Mouse (Mus musculus) myocyte (in vitro differentiated cells): ENCODE measurements around the gene Hnf4a. TPM values are rescaled to one million over a fixed set of nuclear protein-coding genes. Genes with fewer than 3 reads are reported as not detected.

Source experiments
- H3K27me3 ChIP-seq: one replicate; pipeline ENCODE4 v1.6.1; 2011; ENCODE audit not compliant: control insufficient read depth, insufficient read depth, insufficient read length
- H3K36me3 ChIP-seq: one replicate; pipeline ENCODE4 v1.6.1; 2011; ENCODE audit not compliant: control insufficient read depth, insufficient read depth
- H3K4me2 ChIP-seq: one replicate; pipeline ENCODE4 v1.6.1; 2011; ENCODE audit warnings: low read depth, control low read depth
- H3K4me3 ChIP-seq: one replicate; pipeline ENCODE4 v1.5.1; 2011; ENCODE audit warnings: mild to moderate bottlenecking, control low read depth, moderate library complexity
- H3K79me2 ChIP-seq: one replicate; pipeline ENCODE4 v1.6.1; 2011; ENCODE audit not compliant: control insufficient read depth, insufficient read depth
- H3ac ChIP-seq: one replicate; pipeline ENCODE4 v1.6.1; 2011; ENCODE audit not compliant: control insufficient read depth, insufficient read length
- CEBPB ChIP-seq: IDR thresholded peaks from 2 replicates; pipeline ENCODE4 v1.6.1; 2011; ENCODE audit warnings: mild to moderate bottlenecking, moderate library complexity; ENCODE audit not compliant: poor library complexity, insufficient read depth, severe bottlenecking
- E2F4 ChIP-seq: IDR thresholded peaks from one replicate; pipeline ENCODE4 v1.6.1; 2011; ENCODE audit warnings: mild to moderate bottlenecking, control low read depth, moderate library complexity; ENCODE audit not compliant: insufficient read depth
- MAX ChIP-seq: IDR thresholded peaks from one replicate; pipeline ENCODE4 v1.6.1; 2011; ENCODE audit warnings: low read depth, mild to moderate bottlenecking, control low read depth
- MYOD1 ChIP-seq, 3 experiments: IDR thresholded peaks; one replicate each; pipeline ENCODE4 v1.6.1; 2011; ENCODE audit warnings: control low read depth in 2 of 3, low read depth in 2 of 3, mild to moderate bottlenecking in 2 of 3, moderate library complexity in 1 of 3; ENCODE audit not compliant: insufficient read length in 2 of 3, control insufficient read depth in 1 of 3
- MYOG ChIP-seq, 3 experiments: IDR thresholded peaks; one replicate each; pipeline ENCODE4 v1.6.1; 2011; ENCODE audit warnings: control low read depth in 2 of 3, low read depth in 2 of 3, mild to moderate bottlenecking in 2 of 3; ENCODE audit not compliant: insufficient read length in 2 of 3, control insufficient read depth in 1 of 3, insufficient read depth in 1 of 3
- POLR2A ChIP-seq: IDR thresholded peaks from one replicate; pipeline ENCODE4 v1.6.1; 2011; ENCODE audit warnings: low read depth, mild to moderate bottlenecking, control low read depth, moderate library complexity; ENCODE audit not compliant: insufficient read length
- REST ChIP-seq: IDR thresholded peaks from one replicate; pipeline ENCODE4 v1.6.1; 2011; ENCODE audit warnings: mild to moderate bottlenecking, control low read depth, moderate library complexity; ENCODE audit not compliant: insufficient read depth, insufficient read length
- SRF ChIP-seq: IDR thresholded peaks from one replicate; pipeline ENCODE4 v1.6.1; 2011; ENCODE audit warnings: low read depth; ENCODE audit not compliant: control insufficient read depth, insufficient read length
- TCF12 ChIP-seq: IDR thresholded peaks from one replicate; pipeline ENCODE4 v1.6.1; 2011; ENCODE audit warnings: mild to moderate bottlenecking, control low read depth; ENCODE audit not compliant: poor library complexity, insufficient read depth, severe bottlenecking
- TCF3 ChIP-seq: IDR thresholded peaks from one replicate; pipeline ENCODE4 v1.6.1; 2011; ENCODE audit warnings: low read depth, control low read depth; ENCODE audit not compliant: insufficient read length
- USF1 ChIP-seq: IDR thresholded peaks from one replicate; pipeline ENCODE4 v1.6.1; 2011; ENCODE audit warnings: low read depth, mild to moderate bottlenecking, control low read depth, moderate library complexity
- polyA plus RNA-seq: library from polyadenylated mRNA; unstranded; fragments of >200 nt; fragmentation: generic; extraction: Trizol; gene quantifications from one replicate; pipeline ENCODE4 v1.2.1, GENCODE M21; 2012; ENCODE audit warnings: missing spikeins

Hnf4a gene
- polyA plus RNA-seq, 1 experiment = not detected

GRCm38 (mm10) chr2:163560247-163560646 is 53.6 kb downstream of the Hnf4a start:
- Histone ChIP-seq H3K4me3 (no peak overlapping the region), H3K36me3 (no peaks in the 10 kb centered on the region), H3K4me2 (no peak overlapping the region), H3ac (no peak overlapping the region), H3K27me3 (peaks cover 61% of the 10 kb centered on the region), H3K79me2 (no peaks in the 10 kb centered on the region)
- TF ChIP-seq E2F4 (no peak), MYOG (IDR thresholded peaks at IDR 0.05; ENCODE audit: control insufficient read depth in 1 of 3, insufficient read depth in 1 of 3, insufficient read length in 2 of 3, low read depth in 2 of 3) (no peak), TCF3 (no peak), CEBPB (no peak), TCF12 (no peak), REST (no peak), SRF (no peak), MYOD1 (IDR thresholded peaks at IDR 0.05; ENCODE audit: control insufficient read depth in 1 of 3, insufficient read length in 2 of 3, low read depth in 2 of 3) (no peak), POLR2A (no peak), USF1 (no peak)

GRCm38 (mm10) chr2:163561258-163561948 is 54.8 kb downstream of the Hnf4a start:
- Histone ChIP-seq H3K27me3 (peaks cover 65% of the 10 kb centered on the region), H3K36me3 (no peaks in the 10 kb centered on the region), H3K4me2 (no peak overlapping the region), H3K4me3 (no peak overlapping the region), H3ac (no peak overlapping the region), H3K79me2 (no peaks in the 10 kb centered on the region)
- TF ChIP-seq SRF (no peak), MYOD1 (IDR thresholded peaks at IDR 0.05; ENCODE audit: control insufficient read depth in 1 of 3, insufficient read length in 2 of 3, low read depth in 2 of 3) (no peak), REST (no peak)

- Histone ChIP-seq H3K27me3 (peaks cover 58% of the 10 kb centered on the region), H3K4me2 (no peak overlapping the region), H3K79me2 (no peaks in the 10 kb centered on the region), H3K36me3 (no peaks in the 10 kb centered on the region), H3K4me3 (no peak overlapping the region), H3ac (no peak overlapping the region)
- TF ChIP-seq E2F4 (no peak), POLR2A (no peak), TCF3 (no peak), CEBPB (no peak), REST (peak; percentile 90)
Measured at GRCm38 (mm10) chr2:163564646-163565045, 58.0 kb downstream of the Hnf4a start.

DNA sequence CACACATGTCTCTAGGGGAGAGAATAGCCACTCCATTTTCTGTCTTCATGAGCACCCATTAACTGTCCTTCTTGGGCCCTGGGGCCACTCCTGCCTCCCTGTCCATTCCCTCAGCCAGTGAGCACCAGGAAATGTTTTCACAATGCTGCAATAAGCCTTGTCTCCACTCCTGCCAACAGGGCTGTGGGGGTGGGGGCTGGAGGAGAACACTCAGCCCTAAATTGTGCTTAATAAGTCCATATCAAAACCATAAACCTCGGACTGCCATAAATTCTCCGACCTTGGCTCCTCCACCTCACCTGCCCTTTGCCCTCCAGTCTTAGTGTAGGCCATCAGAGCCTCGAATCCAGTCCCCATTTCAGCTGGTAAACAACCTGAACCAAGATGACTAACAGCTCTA is 67.7 kb downstream of the Hnf4a start:
- no peak overlapping the region for H3ac ChIP-seq

GRCm38 (mm10) chr2:163575248-163575647 is 68.6 kb downstream of the Hnf4a start:
- peaks cover 46% of the 10 kb centered on the region for H3K27me3 ChIP-seq
- TF ChIP-seq TCF12 = no peak
- TF ChIP-seq POLR2A = no peak
- TF ChIP-seq E2F4 = no peak
- TF ChIP-seq MAX = no peak
- no peak for TF ChIP-seq TCF3
- no peak for TF ChIP-seq SRF
- no peak overlapping the region for H3ac ChIP-seq
- H3K4me3 ChIP-seq = no peak overlapping the region
- H3K4me2 ChIP-seq = no peak overlapping the region
- H3K79me2 ChIP-seq = no peaks in the 10 kb centered on the region
- no peaks in the 10 kb centered on the region for H3K36me3 ChIP-seq

More for the DNA sequence above, 67.7 kb downstream of the Hnf4a start:
- Histone ChIP-seq H3K79me2 (no peaks in the 10 kb centered on the region), H3K36me3 (no peaks in the 10 kb centered on the region), H3K27me3 (peaks cover 54% of the 10 kb centered on the region), H3K4me2 (no peak overlapping the region), H3K4me3 (no peak overlapping the region)
- TF ChIP-seq MYOG (IDR thresholded peaks at IDR 0.05; ENCODE audit: control insufficient read depth in 1 of 3, insufficient read depth in 1 of 3, insufficient read length in 2 of 3, low read depth in 2 of 3) = no peak
- no peak for TF ChIP-seq USF1
- TF ChIP-seq TCF12 = no peak
- no peak for TF ChIP-seq MYOD1 (IDR thresholded peaks at IDR 0.05; ENCODE audit: control insufficient read depth in 1 of 3, insufficient read length in 2 of 3, low read depth in 2 of 3)
- no peak for TF ChIP-seq TCF3
- TF ChIP-seq REST = no peak
- TF ChIP-seq MAX = no peak
